In the genomic region with DNA sequence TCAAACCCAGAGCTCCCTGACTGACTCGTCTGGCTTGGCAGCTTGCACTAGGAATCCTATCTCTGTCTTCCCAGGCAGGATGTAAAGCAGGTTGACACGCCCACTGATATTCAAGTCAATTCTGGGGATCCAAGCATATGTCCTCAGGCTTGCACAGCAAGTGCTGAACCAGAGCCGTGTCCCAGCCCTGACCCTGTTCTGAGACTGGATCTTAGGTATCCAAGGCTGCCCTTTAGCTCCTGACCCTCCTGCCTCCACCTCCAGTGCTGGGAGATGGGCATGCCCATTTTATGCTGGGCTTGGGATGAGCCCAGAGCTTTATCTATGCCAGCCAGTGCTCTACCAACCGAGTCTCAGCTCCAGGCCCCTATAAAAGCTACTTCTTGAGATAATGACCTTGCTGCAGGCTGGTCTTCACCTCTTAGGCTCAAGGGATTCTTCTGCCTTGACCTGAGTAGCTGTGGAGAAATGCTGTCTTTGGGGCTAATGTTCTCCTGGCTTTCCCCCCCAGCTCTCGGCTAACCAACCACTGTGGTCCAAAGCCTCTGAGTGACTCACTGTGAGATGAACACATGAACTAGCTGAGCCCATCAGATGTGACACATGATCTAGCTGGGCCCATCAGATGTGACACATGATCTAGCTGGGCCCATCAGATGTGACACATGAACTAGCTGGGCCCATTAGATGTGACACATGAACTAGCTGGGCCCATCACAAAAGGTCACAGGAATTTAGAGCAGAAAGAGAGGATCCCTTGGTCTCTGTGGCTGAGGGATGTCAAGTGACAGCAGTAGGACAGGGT, we compare ENCODE assay signal across 18 mouse cellular contexts. TPM values are rescaled to one million over a fixed set of nuclear protein-coding genes. Genes with fewer than 3 reads are reported as not detected.
DNase-seq lines count a peak whose midpoint lies in the region; ATAC-seq and TF ChIP-seq lines count a peak whose summit lies in the region.
"Had no signal": no experiment of that assay in that cellular context is flagged by ENCODE, and none has a peak within 500 bp of the region (broad histone marks: within the 10 kb centered on the region; RNA-seq: fewer than 3 reads in every experiment).

No protein-coding gene starts in this region.

- peak; percentile 24 for DNase-seq in left cerebral cortex, adult 11 months (ENCODE audit: low spot score)
- DNase-seq in left cerebral cortex, postnatal 4 days = no peak
- no peak for DNase-seq in liver, postnatal 0 days
- DNase-seq in gastrocnemius, adult 18-20 months (ENCODE audit: low spot score) = no peak
- no peak for DNase-seq in neural tube, embryonic 10.5 days (ENCODE audit: extremely low spot score, low spot score)
- DNase-seq: adrenal gland, postnatal 10 days; cerebellum, postnatal 36 days; lung, embryonic 14.5 days; spleen, adult 18-20 months had no signal

- H3K27ac ChIP-seq in bone marrow, adult 2 months (ENCODE audit: control insufficient read depth, insufficient read depth, low read depth, low read length, poor library complexity) = peak overlapping the region; percentile 31
- peak overlapping the region; percentile 17 for H3K27ac ChIP-seq in liver, postnatal 0 days (ENCODE audit: low read depth)
- H3K27ac ChIP-seq: embryonic facial prominence, embryonic 10.5 days; kidney, embryonic 15.5 days; neural tube, embryonic 13.5 days had no signal

- intact Hi-C loops in left cerebral cortex, postnatal 4 days (cut with DNase I) = no loop called here

- H3K27me3 ChIP-seq in erythroblast, embryonic 14.5 days (ENCODE audit: control insufficient read depth) = no peaks in the 10 kb centered on the region
- no peaks in the 10 kb centered on the region for H3K27me3 ChIP-seq in liver, postnatal 0 days (ENCODE audit: insufficient read depth, low read length)
- H3K27me3 ChIP-seq: heart, embryonic 12.5 days; kidney, embryonic 15.5 days; neural tube, embryonic 13.5 days had no signal

- no peaks in the 10 kb centered on the region for H3K9me3 ChIP-seq in erythroblast, embryonic 14.5 days (ENCODE audit: control insufficient read depth, low read length)
- no peaks in the 10 kb centered on the region for H3K9me3 ChIP-seq in liver, postnatal 0 days (ENCODE audit: low read length)
- H3K9me3 ChIP-seq: embryonic facial prominence, embryonic 10.5 days; G1E; heart, embryonic 12.5 days; kidney, embryonic 15.5 days; neural tube, embryonic 13.5 days had no signal

- no peak for TF ChIP-seq POLR2A in bone marrow, adult 2 months (IDR thresholded peaks at IDR 0.05; ENCODE audit: borderline replicate concordance, control insufficient read depth, low read depth, low read length)

- H3K36me3 ChIP-seq in erythroblast, embryonic 14.5 days (ENCODE audit: control insufficient read depth) = peaks cover 58% of the 10 kb centered on the region
- H3K36me3 ChIP-seq in liver, postnatal 0 days (replicated peaks; ENCODE audit: insufficient read depth, low read length) = peaks cover 20% of the 10 kb centered on the region; the same call in 1 of the 2 replicates

- WGBS in bone marrow, adult 2 months = 60% methylated on average over 5 of the region's 5 CpGs
- WGBS in liver, postnatal 0 days (ENCODE audit: insufficient replicate concordance) = 46% methylated on average over 5 of the region's 5 CpGs

- ATAC-seq in liver, postnatal 0 days = peak; percentile 83
- ATAC-seq: inflammation-experienced regulatory T-cells, adult 6 months had no signal

- H3K4me1 ChIP-seq in bone marrow, adult 2 months (ENCODE audit: control insufficient read depth, insufficient read depth, low read length) = peaks cover 2% of the 10 kb centered on the region; the same call in 1 of the 2 replicates
- peaks cover 56% of the 10 kb centered on the region for H3K4me1 ChIP-seq in erythroblast, embryonic 14.5 days (ENCODE audit: control insufficient read depth)
- H3K4me1 ChIP-seq in liver, postnatal 0 days (ENCODE audit: insufficient read depth) = peaks cover 2% of the 10 kb centered on the region; the same call in 1 of the 2 replicates
- H3K4me1 ChIP-seq: neural tube, embryonic 13.5 days had no signal

- peak; percentile 64 for TF ChIP-seq EP300 in liver, postnatal 0 days (IDR thresholded peaks at IDR 0.05; ENCODE audit: low read depth)

- no peak overlapping the region for H3K9ac ChIP-seq in liver, postnatal 0 days (replicated peaks)
- H3K9ac ChIP-seq: heart, embryonic 12.5 days; kidney, embryonic 15.5 days; lung, embryonic 14.5 days; neural tube, embryonic 13.5 days had no signal

- H3K4me3 ChIP-seq in bone marrow, adult 2 months (replicated peaks; ENCODE audit: control insufficient read depth, low read depth, low read length) = no peak overlapping the region
- peak overlapping the region; percentile 42 for H3K4me3 ChIP-seq in erythroblast, embryonic 14.5 days (replicated peaks)
- H3K4me3 ChIP-seq in liver, postnatal 0 days (ENCODE audit: low read depth, low read length) = no peak overlapping the region
- H3K4me3 ChIP-seq: embryonic facial prominence, embryonic 10.5 days; heart, embryonic 12.5 days; kidney, embryonic 15.5 days; neural tube, embryonic 13.5 days had no signal

- H3K4me2 ChIP-seq in liver, postnatal 0 days (ENCODE audit: low read depth, low read length) = 0 out of 2 replicates have a peak overlapping the region, but pooled peaks have one; percentile 8
- H3K4me2 ChIP-seq: heart, embryonic 12.5 days; kidney, embryonic 15.5 days; lung, embryonic 14.5 days; neural tube, embryonic 13.5 days had no signal

- TF ChIP-seq CTCF in bone marrow, adult 2 months (IDR thresholded peaks at IDR 0.05; ENCODE audit: control insufficient read depth, insufficient read depth, low read length) = no peak
- TF ChIP-seq CTCF in liver, postnatal 0 days (IDR thresholded peaks at IDR 0.05; ENCODE audit: low read depth) = no peak

RNA-seq across cellular contexts. Expression of a gene that starts 14.2 kb away (rescaled TPM):
- total RNA-seq in left cerebral cortex, postnatal 4 days (2021) = 10 to 100 TPM; 36.8 to 37.9 TPM
- polyA plus RNA-seq in bone marrow, adult 2 months (2011; ENCODE audit: insufficient read depth, insufficient read length, low replicate concordance, missing spikeins) = 9.6 and 20.5 TPM in 2 replicates
- 7.5 and 9.3 TPM in 2 replicates for polyA plus RNA-seq in erythroblast, embryonic 14.5 days (2012)
- 8.3 and 9.5 TPM in 2 replicates for polyA plus RNA-seq in liver, postnatal 0 days (2015; fragmentation: Nextera tagmentation; extraction: Ambion mirVana)
- total RNA-seq in gastrocnemius, adult 18-20 months (2021) = 10 to 100 TPM; 16.8 to 20.2 TPM

RNA-seq across cellular contexts. Expression of a gene that starts 14.2 kb away (rescaled TPM):
- 1 to 10 TPM; 3.3 to 4.1 TPM for total RNA-seq in left cerebral cortex, postnatal 4 days (2021)
- 2.5 and 4.9 TPM in 2 replicates for polyA plus RNA-seq in bone marrow, adult 2 months (2011; ENCODE audit: insufficient read depth, insufficient read length, low replicate concordance, missing spikeins)
- polyA plus RNA-seq in erythroblast, embryonic 14.5 days (2012) = 11.6 and 15.1 TPM in 2 replicates
- polyA plus RNA-seq in liver, postnatal 0 days (2015; fragmentation: Nextera tagmentation; extraction: Ambion mirVana) = 0.40 and 0.61 TPM in 2 replicates
- under 1 TPM; 0.43 to 0.64 TPM for total RNA-seq in gastrocnemius, adult 18-20 months (2021)

RNA-seq across cellular contexts. Expression of a gene that starts 25.1 kb away (rescaled TPM):
- 10 to 100 TPM; 16.1 to 16.7 TPM for total RNA-seq in left cerebral cortex, postnatal 4 days (2021)
- polyA plus RNA-seq in bone marrow, adult 2 months (2011; ENCODE audit: insufficient read depth, insufficient read length, low replicate concordance, missing spikeins) = 15.0 and 27.9 TPM in 2 replicates
- 0.26 and 0.30 TPM in 2 replicates for polyA plus RNA-seq in erythroblast, embryonic 14.5 days (2012)
- 4.5 and 5.4 TPM in 2 replicates for polyA plus RNA-seq in liver, postnatal 0 days (2015; fragmentation: Nextera tagmentation; extraction: Ambion mirVana)
- 1 to 10 TPM; 5.0 to 6.1 TPM for total RNA-seq in gastrocnemius, adult 18-20 months (2021)

RNA-seq across cellular contexts. Expression of a gene that starts 32.5 kb away (rescaled TPM):
- 10 to 100 TPM; 36.6 to 38.2 TPM for total RNA-seq in left cerebral cortex, postnatal 4 days (2021)
- polyA plus RNA-seq in bone marrow, adult 2 months (2011; ENCODE audit: insufficient read depth, insufficient read length, low replicate concordance, missing spikeins) = 15.2 and 41.9 TPM in 2 replicates
- 1.5 and 2.8 TPM in 2 replicates for polyA plus RNA-seq in erythroblast, embryonic 14.5 days (2012)
- polyA plus RNA-seq in liver, postnatal 0 days (2015; fragmentation: Nextera tagmentation; extraction: Ambion mirVana) = 26.7 and 29.9 TPM in 2 replicates
- total RNA-seq in gastrocnemius, adult 18-20 months (2021) = 10 to 100 TPM; 46.9 to 48.4 TPM

RNA-seq across cellular contexts. Expression of a gene that starts 33.1 kb away (rescaled TPM):
- total RNA-seq in left cerebral cortex, postnatal 4 days (2021) = 1 to 10 TPM; 1.9 TPM
- 1.7 TPM in 1 of 2 replicates, not detected in the other for polyA plus RNA-seq in bone marrow, adult 2 months (2011; ENCODE audit: insufficient read depth, insufficient read length, low replicate concordance, missing spikeins)
- 0.12 and 0.16 TPM in 2 replicates for polyA plus RNA-seq in erythroblast, embryonic 14.5 days (2012)
- 0.06 and 0.11 TPM in 2 replicates for polyA plus RNA-seq in liver, postnatal 0 days (2015; fragmentation: Nextera tagmentation; extraction: Ambion mirVana)
- under 1 TPM; 0.17 to 0.34 TPM for total RNA-seq in gastrocnemius, adult 18-20 months (2021)
- total RNA-seq: hematopoietic stem cell, adult 5-6 weeks had no signal
- polyA plus RNA-seq: inflammation-experienced regulatory T-cells, adult 6 months had no signal
